Mouse (Mus musculus): ENCODE results near the gene Pfn3. TPM values are rescaled to one million over a fixed set of nuclear protein-coding genes. Genes with fewer than 3 reads are reported as not detected.

Gene Pfn3
- total RNA-seq, 2 experiments from 2014 or later: not detected

- no peak for DNase-seq (ENCODE audit: low spot score in 2 of 2)
These were observed 15.0 kb downstream of the Pfn3 start for GRCm38 (mm10) chr13:55400039-55400346.

GRCm38 (mm10) chr13:55399300-55400038 lies 15.6 kb downstream of the Pfn3 start:
- DNase-seq (ENCODE audit: low spot score in 2 of 2): no peak

GRCm38 (mm10) chr13:55398088-55398487 lies 16.9 kb downstream of the Pfn3 start, which contains the start of gene Slc34a1:
Gene Slc34a1 (plus strand): TSS chr13:55398187.
- no peak for DNase-seq (ENCODE audit: low spot score in 2 of 2)

- no peak for DNase-seq (ENCODE audit: low spot score in 2 of 2)
These were observed 22.1 kb downstream of the Pfn3 start for GRCm38 (mm10) chr13:55392933-55393332.

- DNase-seq (ENCODE audit: low spot score in 2 of 2): no peak
These were observed 23.4 kb downstream of the Pfn3 start for GRCm38 (mm10) chr13:55391626-55392029.

- no peak for DNase-seq (ENCODE audit: low spot score in 2 of 2)
These were observed 24.4 kb downstream of the Pfn3 start for GRCm38 (mm10) chr13:55390644-55391043.

GRCm38 (mm10) chr13:55381790-55382189 lies 33.2 kb downstream of the Pfn3 start:
- DNase-seq (ENCODE audit: low spot score in 2 of 2): no peak

- no peak for DNase-seq (ENCODE audit: low spot score in 2 of 2)
These were observed 36.0 kb downstream of the Pfn3 start for GRCm38 (mm10) chr13:55378907-55379580.

- no peak for DNase-seq (ENCODE audit: low spot score in 2 of 2)
These were observed 39.2 kb downstream of the Pfn3 start for GRCm38 (mm10) chr13:55375877-55376276.

- no peak for DNase-seq (ENCODE audit: low spot score in 2 of 2)
These were observed 40.7 kb downstream of the Pfn3 start for GRCm38 (mm10) chr13:55374206-55374924.

- no peak for DNase-seq (ENCODE audit: low spot score in 2 of 2)
These were observed 43.3 kb downstream of the Pfn3 start for GRCm38 (mm10) chr13:55371740-55372139.

- DNase-seq (ENCODE audit: low spot score in 2 of 2): no peak
These were observed 43.9 kb downstream of the Pfn3 start for GRCm38 (mm10) chr13:55371007-55371681.

- no peak for DNase-seq (ENCODE audit: low spot score in 2 of 2)
These were observed 44.8 kb downstream of the Pfn3 start for GRCm38 (mm10) chr13:55370234-55370633.

GRCm38 (mm10) chr13:55369531-55370114 lies 45.4 kb downstream of the Pfn3 start, which contains the start of gene Rgs14:
Gene Rgs14 (plus strand): TSS chr13:55369732.
- DNase-seq (ENCODE audit: low spot score in 2 of 2): no peak

GRCm38 (mm10) chr13:55368401-55368800 lies 46.6 kb downstream of the Pfn3 start:
- DNase-seq (ENCODE audit: low spot score in 2 of 2): no peak

Small RNA genes within 50 kb of the gene (microRNA-seq; reads per million reads assigned to microRNA genes)
- gene Mir6943: not detected

Other genes with a start within 250 kb of the Pfn3 start
- gene Nsd1, start 205.4 kb downstream of the Pfn3 start, total RNA-seq (2021): 100 to 1,000 TPM; 114 to 127 TPM
- gene Prelid1, start 94.7 kb downstream of the Pfn3 start, total RNA-seq (2021): 100 to 1,000 TPM; 120 to 136 TPM
- gene Rab24, start 93.3 kb downstream of the Pfn3 start, total RNA-seq (2021): 10 to 100 TPM; 48.4 to 53.9 TPM
- 10 to 100 TPM; 15.3 to 18.7 TPM for gene Mxd3, start 85.4 kb downstream of the Pfn3 start, total RNA-seq (2021)
- gene Lman2, start 52.4 kb downstream of the Pfn3 start, total RNA-seq (2021): 10 to 100 TPM; 58.3 to 58.8 TPM
- 1 to 10 TPM in 1 of 2 experiments, under 1 TPM in 1; 0.88 to 1.1 TPM for gene Rgs14, start 45.5 kb downstream of the Pfn3 start, total RNA-seq (2021)
- gene Slc34a1, start 17.0 kb downstream of the Pfn3 start, total RNA-seq (2021): not detected
- under 1 TPM; 0.22 to 0.70 TPM for gene F12, start 11.6 kb upstream of the Pfn3 start, total RNA-seq (2021)
- 10 to 100 TPM; 32.9 TPM for gene Grk6, start 29.8 kb upstream of the Pfn3 start, total RNA-seq (2021)
- 1 to 10 TPM; 4.3 to 4.7 TPM for gene Prr7, start 49.0 kb upstream of the Pfn3 start, total RNA-seq (2021)
- gene Dbn1, start 72.9 kb upstream of the Pfn3 start, total RNA-seq (2021): 100 to 1,000 TPM; 127 to 147 TPM
- 100 to 1,000 TPM; 304 to 308 TPM for gene Pdlim7, start 98.4 kb upstream of the Pfn3 start, total RNA-seq (2021)
- gene Dok3, start 114.1 kb upstream of the Pfn3 start, total RNA-seq (2021): 1 to 10 TPM; 3.1 to 3.3 TPM
- 10 to 100 TPM; 19.9 to 20.9 TPM for gene Ddx41, start 121.4 kb upstream of the Pfn3 start, total RNA-seq (2021)
- 10 to 100 TPM; 36.5 to 38.3 TPM for gene Fam193b, start 155.9 kb upstream of the Pfn3 start, total RNA-seq (2021)
- 100 to 1,000 TPM; 149 to 150 TPM for gene Tmed9, start 158.5 kb upstream of the Pfn3 start, total RNA-seq (2021)
- 10 to 100 TPM; 11.0 to 12.1 TPM for gene B4galt7, start 184.7 kb upstream of the Pfn3 start, total RNA-seq (2021)
- gene Caml, start 207.8 kb upstream of the Pfn3 start, total RNA-seq (2021): 10 to 100 TPM; 22.2 to 22.7 TPM
- gene Ddx46, start 219.8 kb upstream of the Pfn3 start, total RNA-seq (2021): 10 to 100 TPM; 28.2 to 35.0 TPM

Measured in gastrocnemius, postnatal 4 days (tissue).